Mouse (Mus musculus) myocyte (in vitro differentiated cells): Measurements from ENCODE around the gene Zfp141. TPM values are rescaled to one million over a fixed set of nuclear protein-coding genes. Genes with fewer than 3 reads are reported as not detected.

Source experiments
- H3K27me3 ChIP-seq: one replicate; pipeline ENCODE4 v1.6.1; 2011; ENCODE audit not compliant: control insufficient read depth, insufficient read depth, insufficient read length
- H3K36me3 ChIP-seq: one replicate; pipeline ENCODE4 v1.6.1; 2011; ENCODE audit not compliant: control insufficient read depth, insufficient read depth
- H3K4me2 ChIP-seq: one replicate; pipeline ENCODE4 v1.6.1; 2011; ENCODE audit warnings: low read depth, control low read depth
- H3K4me3 ChIP-seq: one replicate; pipeline ENCODE4 v1.5.1; 2011; ENCODE audit warnings: mild to moderate bottlenecking, control low read depth, moderate library complexity
- H3K79me2 ChIP-seq: one replicate; pipeline ENCODE4 v1.6.1; 2011; ENCODE audit not compliant: control insufficient read depth, insufficient read depth
- H3ac ChIP-seq: one replicate; pipeline ENCODE4 v1.6.1; 2011; ENCODE audit not compliant: control insufficient read depth, insufficient read length
- CEBPB ChIP-seq: IDR thresholded peaks from 2 replicates; pipeline ENCODE4 v1.6.1; 2011; ENCODE audit warnings: mild to moderate bottlenecking, moderate library complexity; ENCODE audit not compliant: poor library complexity, insufficient read depth, severe bottlenecking
- E2F4 ChIP-seq: IDR thresholded peaks from one replicate; pipeline ENCODE4 v1.6.1; 2011; ENCODE audit warnings: mild to moderate bottlenecking, control low read depth, moderate library complexity; ENCODE audit not compliant: insufficient read depth
- MAX ChIP-seq: IDR thresholded peaks from one replicate; pipeline ENCODE4 v1.6.1; 2011; ENCODE audit warnings: low read depth, mild to moderate bottlenecking, control low read depth
- MYOD1 ChIP-seq, 3 experiments: IDR thresholded peaks; one replicate each; pipeline ENCODE4 v1.6.1; 2011; ENCODE audit warnings: control low read depth in 2 of 3, low read depth in 2 of 3, mild to moderate bottlenecking in 2 of 3, moderate library complexity in 1 of 3; ENCODE audit not compliant: insufficient read length in 2 of 3, control insufficient read depth in 1 of 3
- MYOG ChIP-seq, 3 experiments: IDR thresholded peaks; one replicate each; pipeline ENCODE4 v1.6.1; 2011; ENCODE audit warnings: control low read depth in 2 of 3, low read depth in 2 of 3, mild to moderate bottlenecking in 2 of 3; ENCODE audit not compliant: insufficient read length in 2 of 3, control insufficient read depth in 1 of 3, insufficient read depth in 1 of 3
- POLR2A ChIP-seq: IDR thresholded peaks from one replicate; pipeline ENCODE4 v1.6.1; 2011; ENCODE audit warnings: low read depth, mild to moderate bottlenecking, control low read depth, moderate library complexity; ENCODE audit not compliant: insufficient read length
- POLR2AphosphoS2 ChIP-seq: IDR thresholded peaks from one replicate; pipeline ENCODE4 v1.6.1; 2011; ENCODE audit warnings: low read depth, control low read depth; ENCODE audit not compliant: insufficient read length
- REST ChIP-seq: IDR thresholded peaks from one replicate; pipeline ENCODE4 v1.6.1; 2011; ENCODE audit warnings: mild to moderate bottlenecking, control low read depth, moderate library complexity; ENCODE audit not compliant: insufficient read depth, insufficient read length
- SRF ChIP-seq: IDR thresholded peaks from one replicate; pipeline ENCODE4 v1.6.1; 2011; ENCODE audit warnings: low read depth; ENCODE audit not compliant: control insufficient read depth, insufficient read length
- TCF12 ChIP-seq: IDR thresholded peaks from one replicate; pipeline ENCODE4 v1.6.1; 2011; ENCODE audit warnings: mild to moderate bottlenecking, control low read depth; ENCODE audit not compliant: poor library complexity, insufficient read depth, severe bottlenecking
- TCF3 ChIP-seq: IDR thresholded peaks from one replicate; pipeline ENCODE4 v1.6.1; 2011; ENCODE audit warnings: low read depth, control low read depth; ENCODE audit not compliant: insufficient read length
- USF1 ChIP-seq: IDR thresholded peaks from one replicate; pipeline ENCODE4 v1.6.1; 2011; ENCODE audit warnings: low read depth, mild to moderate bottlenecking, control low read depth, moderate library complexity
- polyA plus RNA-seq: library from polyadenylated mRNA; unstranded; fragments of >200 nt; fragmentation: generic; extraction: Trizol; gene quantifications from one replicate; pipeline ENCODE4 v1.2.1, GENCODE M21; 2012; ENCODE audit warnings: missing spikeins

The Zfp141 gene
- polyA plus RNA-seq, 1 experiment = 1.8 TPM

DNA sequence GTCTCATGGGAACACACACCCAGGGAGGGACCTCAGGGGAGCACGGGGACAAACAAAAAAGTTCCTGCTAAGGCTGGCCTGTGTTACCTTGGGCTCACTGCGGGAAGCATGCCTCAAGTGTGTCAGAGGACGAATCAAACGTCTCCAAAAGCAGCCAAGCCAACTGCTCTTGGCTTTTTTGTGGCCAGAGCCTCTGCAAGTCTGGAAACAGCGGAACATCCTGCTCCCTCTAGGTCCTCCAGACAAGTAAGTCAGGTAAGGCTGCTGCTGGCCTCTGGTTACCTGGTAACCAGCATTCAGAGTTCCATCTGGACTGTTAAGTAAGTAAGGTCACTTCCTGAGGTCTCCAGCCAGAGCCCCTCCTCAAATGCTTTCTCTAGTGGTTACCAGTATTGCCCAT lies 57.7 kb downstream of the Zfp141 start, which contains the start of gene 4933421I07Rik:
Gene 4933421I07Rik, minus strand, starts transcription at position 271 of the 400 bp plus-strand sequence.
- Histone ChIP-seq H3K27me3 (no peaks in the 10 kb centered on the region), H3K36me3 (no peaks in the 10 kb centered on the region), H3K4me3 (no peak within 1 kb of the TSS), H3K4me2 (no peak within 1 kb of the TSS), H3K79me2 (no peaks in the 10 kb centered on the region), H3ac (no peak within 1 kb of the TSS)
- TF ChIP-seq MYOG (IDR thresholded peaks at IDR 0.05; ENCODE audit: control insufficient read depth in 1 of 3, insufficient read depth in 1 of 3, insufficient read length in 2 of 3, low read depth in 2 of 3) (no peak), POLR2A (no peak), REST (no peak), SRF (no peak), POLR2AphosphoS2 (no peak), TCF3 (no peak), MYOD1 (IDR thresholded peaks at IDR 0.05; ENCODE audit: control insufficient read depth in 1 of 3, insufficient read length in 2 of 3, low read depth in 2 of 3) (no peak), CEBPB (no peak), TCF12 (no peak), E2F4 (no peak), USF1 (no peak), MAX (no peak)

DNA sequence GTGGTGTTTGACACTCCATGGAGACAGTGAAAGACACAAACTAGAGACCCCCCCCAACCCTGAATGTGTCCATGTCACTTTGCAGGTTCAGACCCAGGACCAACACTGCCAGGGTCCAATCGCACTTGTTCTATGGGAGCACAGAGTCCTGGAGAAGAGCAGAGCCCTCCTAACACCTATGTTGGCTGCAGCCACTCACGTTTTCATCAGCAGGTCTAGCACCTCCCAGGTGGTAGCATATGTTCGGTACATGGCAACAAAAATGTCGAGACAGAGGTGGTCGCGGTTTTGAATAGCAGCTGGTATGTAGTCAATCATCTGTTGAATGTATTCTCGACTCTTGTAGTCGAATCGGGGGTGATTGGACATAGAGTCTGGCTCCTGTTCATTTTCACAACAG lies 58.2 kb downstream of the Zfp141 start:
- no peak overlapping the region for H3K4me2 ChIP-seq
- no peaks in the 10 kb centered on the region for H3K79me2 ChIP-seq
- H3K4me3 ChIP-seq = no peak overlapping the region
- no peak overlapping the region for H3ac ChIP-seq
- no peak for TF ChIP-seq TCF12
- no peak for TF ChIP-seq MAX
- no peak for TF ChIP-seq USF1
- no peak for TF ChIP-seq TCF3
- no peak for TF ChIP-seq REST
- TF ChIP-seq SRF = no peak
- TF ChIP-seq MYOD1 (IDR thresholded peaks at IDR 0.05; ENCODE audit: control insufficient read depth in 1 of 3, insufficient read length in 2 of 3, low read depth in 2 of 3) = no peak
- TF ChIP-seq POLR2AphosphoS2 = no peak
- no peak for TF ChIP-seq E2F4
- TF ChIP-seq CEBPB = no peak
- TF ChIP-seq MYOG (IDR thresholded peaks at IDR 0.05; ENCODE audit: control insufficient read depth in 1 of 3, insufficient read depth in 1 of 3, insufficient read length in 2 of 3, low read depth in 2 of 3) = no peak
- no peak for TF ChIP-seq POLR2A
- H3K36me3 ChIP-seq = no peaks in the 10 kb centered on the region
- no peaks in the 10 kb centered on the region for H3K27me3 ChIP-seq

Other genes with a start within 250 kb of the Zfp141 start
- gene Vmn2r61, start 245.7 kb downstream of the Zfp141 start, polyA plus RNA-seq = not detected
- not detected for gene 4933421I07Rik, start 57.6 kb downstream of the Zfp141 start, polyA plus RNA-seq
- gene Gm21028, start 72.8 kb upstream of the Zfp141 start, polyA plus RNA-seq = not detected
- gene Zfp977, start 86.8 kb upstream of the Zfp141 start, polyA plus RNA-seq = 0.31 TPM
- 0.18 TPM for gene Zfp976, start 136.8 kb upstream of the Zfp141 start, polyA plus RNA-seq
- 0.41 TPM for gene Zfp975, start 187.0 kb upstream of the Zfp141 start, polyA plus RNA-seq
- 0.02 TPM for gene Gm17067, start 221.3 kb upstream of the Zfp141 start, polyA plus RNA-seq